Mouse (Mus musculus) cerebellum, adult 9-10 months (tissue): ENCODE data around the gene Btbd35f3.
"Not testable (repeated sequence)": the region's sequence is repeated elsewhere in the genome, so short reads cannot be mapped to it uniquely, and the experiment has no call there.

ENCODE experiments used
- DNase-seq: peaks from one replicate; pipeline ENCODE4 v3.0.0; 2022

The Btbd35f3 gene

GRCm38 (mm10) chrX:4037374-4037773 lies at the start of gene Btbd35f3:
Gene Btbd35f3, plus strand, starts transcription at chrX:4037674.
- not testable (repeated sequence) for DNase-seq
